20 mouse cellular contexts compared by ENCODE assay signal in genomic region chr13:38122321-38122720, GRCm38 (mm10). TPM values are rescaled to one million over a fixed set of nuclear protein-coding genes. Genes with fewer than 3 reads are reported as not detected.
"Had no signal": no experiment of that assay in that cellular context is flagged by ENCODE, and none has a peak within 500 bp of the region (broad histone marks: within the 10 kb centered on the region; RNA-seq: fewer than 3 reads in every experiment).

No protein-coding gene starts in this region.

- H3K27ac ChIP-seq: liver, embryonic 13.5 days; liver, embryonic 15.5 days; macrophage; midbrain, embryonic 13.5 days; midbrain, embryonic 15.5 days; neural tube, embryonic 12.5 days; stomach, embryonic 15.5 days; stomach, postnatal 0 days had no signal

- H3K36me3 ChIP-seq: liver, embryonic 13.5 days; liver, embryonic 15.5 days; midbrain, embryonic 13.5 days; midbrain, embryonic 15.5 days; neural tube, embryonic 12.5 days; stomach, embryonic 15.5 days had no signal

- DNase-seq: liver, embryonic 13.5 days; liver, postnatal 0 days; lung, embryonic 14.5 days; lung, postnatal 14 days; retina, postnatal 1 day; right cerebral cortex, adult 18-20 months; right cerebral cortex, postnatal 25 days; right cerebral cortex, postnatal 4 days; thymus, adult 2 months; thymus, postnatal 25 days; thymus, postnatal 4 days had no signal

- H3K27me3 ChIP-seq: liver, embryonic 13.5 days; liver, embryonic 15.5 days; midbrain, embryonic 13.5 days; midbrain, embryonic 15.5 days; neural tube, embryonic 12.5 days; stomach, embryonic 15.5 days had no signal

- H3K4me1 ChIP-seq: liver, embryonic 13.5 days; liver, embryonic 15.5 days; midbrain, embryonic 13.5 days; midbrain, embryonic 15.5 days; neural tube, embryonic 12.5 days; stomach, embryonic 15.5 days had no signal

- H3K4me2 ChIP-seq: liver, embryonic 13.5 days; liver, embryonic 15.5 days; lung, embryonic 14.5 days; midbrain, embryonic 11.5 days; midbrain, embryonic 13.5 days; midbrain, embryonic 15.5 days; neural tube, embryonic 12.5 days; stomach, embryonic 15.5 days had no signal

- H3K9ac ChIP-seq: liver, embryonic 13.5 days; liver, embryonic 15.5 days; liver, postnatal 0 days; lung, embryonic 14.5 days; midbrain, embryonic 13.5 days; midbrain, embryonic 15.5 days; neural tube, embryonic 12.5 days; stomach, embryonic 15.5 days had no signal

- H3K9me3 ChIP-seq: liver, embryonic 13.5 days; liver, embryonic 15.5 days; megakaryocyte, embryonic 14.5 days; midbrain, embryonic 13.5 days; midbrain, embryonic 15.5 days; neural tube, embryonic 12.5 days; stomach, embryonic 15.5 days had no signal

- H3K4me3 ChIP-seq: liver, embryonic 13.5 days; liver, embryonic 15.5 days; megakaryocyte, embryonic 14.5 days; midbrain, embryonic 13.5 days; midbrain, embryonic 15.5 days; neural tube, embryonic 12.5 days; stomach, embryonic 15.5 days had no signal

- ATAC-seq: liver, postnatal 0 days; midbrain, embryonic 13.5 days; midbrain, embryonic 15.5 days had no signal

RNA-seq across cellular contexts. Expression of gene Dsp, which starts 28.8 kb away (rescaled TPM):
- polyA plus RNA-seq: macrophage had no signal
